Mouse (Mus musculus): Measurements from ENCODE around the gene Olfr934.

The Olfr934 gene

GRCm38 (mm10) chr9:38988215-38988614, at the start of gene Olfr934:
Gene Olfr934 (minus strand): TSS chr9:38988315.
- DNase-seq (ENCODE audit: low spot score), result no peak

- DNase-seq (ENCODE audit: low spot score), result no peak
These were observed 35.2 kb upstream of the Olfr934 start, which contains the start of gene Olfr146 for GRCm38 (mm10) chr9:39023277-39023676. Gene Olfr146 (minus strand): TSS chr9:39023377.

- DNase-seq (ENCODE audit: low spot score), result no peak
These were observed 11.5 kb upstream of the Olfr934 start, which contains the start of gene Olfr935 for GRCm38 (mm10) chr9:38999583-38999982. Gene Olfr935 (minus strand): TSS chr9:38999683.

- DNase-seq (ENCODE audit: low spot score), result no peak
These were observed 16.1 kb downstream of the Olfr934 start, which contains the start of gene Olfr933 for GRCm38 (mm10) chr9:38972013-38972412. Gene Olfr933 (plus strand): TSS chr9:38972313.

GRCm38 (mm10) chr9:38954124-38954416, 34.0 kb downstream of the Olfr934 start:
- no peak for DNase-seq (ENCODE audit: low spot score)

GRCm38 (mm10) chr9:38953401-38954123, 34.6 kb downstream of the Olfr934 start:
- DNase-seq (ENCODE audit: low spot score), result no peak
